Mouse (Mus musculus): ENCODE data around the gene Nphp4. TPM values are rescaled to one million over a fixed set of nuclear protein-coding genes. Genes with fewer than 3 reads are reported as not detected.

Gene Nphp4
- total RNA-seq, 1 experiment = 2.5 TPM

DNA sequence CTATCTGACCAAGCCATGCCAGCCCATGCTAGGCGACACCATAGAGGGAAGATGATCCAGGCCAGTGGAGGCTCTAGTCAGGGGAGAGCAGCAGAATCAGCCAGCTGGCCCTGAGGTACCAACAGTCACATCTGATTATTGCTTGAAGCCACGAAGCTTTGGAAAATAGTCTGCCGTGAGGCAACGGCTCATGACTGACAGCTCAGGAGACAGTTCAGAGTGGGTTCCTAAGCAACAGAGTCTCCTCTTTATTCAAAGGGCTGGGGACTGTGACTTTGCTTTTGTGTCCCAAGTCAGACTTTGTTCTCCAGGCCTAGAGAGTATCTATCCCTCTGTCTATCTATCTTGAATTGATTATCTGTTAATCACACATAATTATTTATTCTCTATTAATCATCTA lies 100.3 kb downstream of the Nphp4 start:
- Histone ChIP-seq H3K27ac (ENCODE audit: insufficient read depth, low read depth, low read length, poor library complexity, severe bottlenecking) (no peak overlapping the region), H3K9ac (ENCODE audit: insufficient read depth, low read depth, low read length, poor library complexity, severe bottlenecking) (no peak overlapping the region), H3K36me3 (ENCODE audit: control insufficient read depth, insufficient read depth, low read length, poor library complexity, severe bottlenecking) (no peaks in the 10 kb centered on the region), H3K9me3 (ENCODE audit: control insufficient read depth, insufficient read depth, low read depth, low read length) (no peaks in the 10 kb centered on the region), H3K4me3 (ENCODE audit: insufficient read depth in 1 of 2, low read depth in 1 of 2, low read length in 2 of 2, poor library complexity in 1 of 2, severe bottlenecking in 1 of 2) (no peak overlapping the region), H3K4me1 (ENCODE audit: control insufficient read depth in 2 of 2, insufficient read depth in 2 of 2, low read length in 2 of 2, poor library complexity in 1 of 2) (peaks cover 0 to under 1% of the 10 kb centered on the region in 2 experiments; a peak in 1 of 4 replicates)
- TF ChIP-seq ZNF384 (IDR thresholded peaks at IDR 0.05; ENCODE audit: low read depth, low read length) (no peak), HCFC1 (IDR thresholded peaks at IDR 0.05; ENCODE audit: borderline replicate concordance, insufficient read depth, low read length) (no peak), ZC3H11A (IDR thresholded peaks at IDR 0.05; ENCODE audit: borderline replicate concordance, low read depth, low read length) (no peak), CHD2 (IDR thresholded peaks at IDR 0.05; ENCODE audit: low read depth, low read length) (no peak), MAFK (IDR thresholded peaks at IDR 0.05; ENCODE audit: insufficient read depth, low read depth, low read length) (no peak)
- DNase-seq (ENCODE audit: low read depth, low spot score) = no peak
- in situ Hi-C loops (cut with MboI; ENCODE audit: low sequenced_read_pairs in 2 of 2, unreplicated experiment in 2 of 2) = no loop called here

DNA sequence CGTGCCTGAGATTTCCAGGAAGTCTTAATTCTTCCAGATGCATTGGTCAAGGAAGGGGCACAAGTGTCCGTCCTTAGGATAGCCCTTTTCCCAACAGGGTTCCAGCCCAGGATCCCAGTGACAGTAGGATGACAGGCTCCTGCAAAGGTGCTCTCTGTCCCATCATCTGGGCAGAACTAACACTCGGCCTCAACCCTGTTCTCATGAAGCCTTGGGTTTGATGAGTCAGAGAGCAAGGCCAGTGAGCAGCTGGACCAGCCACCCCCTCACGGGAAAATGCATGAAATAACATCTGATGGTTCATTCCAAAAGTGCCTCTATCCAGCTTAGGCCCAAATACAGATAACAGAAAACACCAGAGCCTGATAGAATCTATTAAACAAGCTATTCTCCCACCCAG lies 103.5 kb downstream of the Nphp4 start:
- DNase-seq (ENCODE audit: low read depth, low spot score) = no peak
- in situ Hi-C loops (cut with MboI; ENCODE audit: low sequenced_read_pairs in 2 of 2, unreplicated experiment in 2 of 2) = no loop called here

DNA sequence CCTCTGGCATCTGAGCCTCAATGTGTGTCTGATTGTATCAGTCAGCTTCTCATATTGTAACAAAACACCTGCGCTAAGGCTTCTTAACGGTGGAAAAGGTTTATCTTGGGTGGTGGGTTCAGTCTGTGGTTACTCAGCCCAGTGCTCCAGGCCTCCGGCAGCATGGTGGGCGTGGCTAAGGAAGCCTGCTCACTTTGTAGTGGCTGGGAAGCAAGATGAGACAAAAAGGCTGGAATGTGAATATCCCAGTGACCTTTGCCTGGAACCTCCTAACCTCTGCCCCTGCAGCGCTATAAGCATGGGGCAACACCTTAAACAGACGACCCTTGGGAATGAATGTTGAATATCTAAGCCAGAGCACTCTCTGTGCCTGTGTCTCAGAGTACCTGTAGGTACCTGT lies 105.7 kb downstream of the Nphp4 start:
- Histone ChIP-seq H3K27ac (ENCODE audit: insufficient read depth, low read depth, low read length, poor library complexity, severe bottlenecking) (no peak overlapping the region), H3K9ac (ENCODE audit: insufficient read depth, low read depth, low read length, poor library complexity, severe bottlenecking) (no peak overlapping the region), H3K9me3 (ENCODE audit: control insufficient read depth, insufficient read depth, low read depth, low read length) (no peaks in the 10 kb centered on the region), H3K4me3 (ENCODE audit: insufficient read depth in 1 of 2, low read depth in 1 of 2, low read length in 2 of 2, poor library complexity in 1 of 2, severe bottlenecking in 1 of 2) (no peak overlapping the region), H3K4me1 (ENCODE audit: control insufficient read depth in 2 of 2, insufficient read depth in 2 of 2, low read length in 2 of 2, poor library complexity in 1 of 2) (peaks cover 2 to 11% of the 10 kb centered on the region in 2 experiments; a peak in 3 of 4 replicates), H3K36me3 (ENCODE audit: control insufficient read depth, insufficient read depth, low read length, poor library complexity, severe bottlenecking) (no peaks in the 10 kb centered on the region)
- peak; percentile 63 for DNase-seq (ENCODE audit: low read depth, low spot score)
- in situ Hi-C loops (cut with MboI; ENCODE audit: low sequenced_read_pairs in 2 of 2, unreplicated experiment in 2 of 2) = no loop called here
- no peak for TF ChIP-seq MAFK (IDR thresholded peaks at IDR 0.05; ENCODE audit: insufficient read depth, low read depth, low read length)

More for the DNA sequence above, 103.5 kb downstream of the Nphp4 start:
- Histone ChIP-seq H3K9ac (ENCODE audit: insufficient read depth, low read depth, low read length, poor library complexity, severe bottlenecking) (no peak overlapping the region), H3K9me3 (ENCODE audit: control insufficient read depth, insufficient read depth, low read depth, low read length) (no peaks in the 10 kb centered on the region), H3K36me3 (ENCODE audit: control insufficient read depth, insufficient read depth, low read length, poor library complexity, severe bottlenecking) (no peaks in the 10 kb centered on the region), H3K4me3 (ENCODE audit: insufficient read depth in 1 of 2, low read depth in 1 of 2, low read length in 2 of 2, poor library complexity in 1 of 2, severe bottlenecking in 1 of 2) (no peak overlapping the region), H3K27ac (ENCODE audit: insufficient read depth, low read depth, low read length, poor library complexity, severe bottlenecking) (no peak overlapping the region), H3K4me1 (ENCODE audit: control insufficient read depth in 2 of 2, insufficient read depth in 2 of 2, low read length in 2 of 2, poor library complexity in 1 of 2) (peaks cover 2 to 11% of the 10 kb centered on the region in 2 experiments; a peak in 3 of 4 replicates)
- no peak for TF ChIP-seq ZNF384 (IDR thresholded peaks at IDR 0.05; ENCODE audit: low read depth, low read length)
- TF ChIP-seq MAFK (IDR thresholded peaks at IDR 0.05; ENCODE audit: insufficient read depth, low read depth, low read length) = no peak
- no peak for TF ChIP-seq ZC3H11A (IDR thresholded peaks at IDR 0.05; ENCODE audit: borderline replicate concordance, low read depth, low read length)
- no peak for TF ChIP-seq CHD2 (IDR thresholded peaks at IDR 0.05; ENCODE audit: low read depth, low read length)
- no peak for TF ChIP-seq HCFC1 (IDR thresholded peaks at IDR 0.05; ENCODE audit: borderline replicate concordance, insufficient read depth, low read length)

- Histone ChIP-seq H3K4me1 (ENCODE audit: control insufficient read depth in 2 of 2, insufficient read depth in 2 of 2, low read length in 2 of 2, poor library complexity in 1 of 2) (peaks cover 2 to 11% of the 10 kb centered on the region in 2 experiments; a peak in 3 of 4 replicates), H3K9me3 (ENCODE audit: control insufficient read depth, insufficient read depth, low read depth, low read length) (no peaks in the 10 kb centered on the region), H3K9ac (ENCODE audit: insufficient read depth, low read depth, low read length, poor library complexity, severe bottlenecking) (no peak overlapping the region), H3K27ac (ENCODE audit: insufficient read depth, low read depth, low read length, poor library complexity, severe bottlenecking) (no peak overlapping the region), H3K36me3 (ENCODE audit: control insufficient read depth, insufficient read depth, low read length, poor library complexity, severe bottlenecking) (no peaks in the 10 kb centered on the region), H3K4me3 (ENCODE audit: insufficient read depth in 1 of 2, low read depth in 1 of 2, low read length in 2 of 2, poor library complexity in 1 of 2, severe bottlenecking in 1 of 2) (no peak overlapping the region)
- TF ChIP-seq ZC3H11A (IDR thresholded peaks at IDR 0.05; ENCODE audit: borderline replicate concordance, low read depth, low read length) (no peak), ZNF384 (IDR thresholded peaks at IDR 0.05; ENCODE audit: low read depth, low read length) (no peak), HCFC1 (IDR thresholded peaks at IDR 0.05; ENCODE audit: borderline replicate concordance, insufficient read depth, low read length) (no peak), CHD2 (IDR thresholded peaks at IDR 0.05; ENCODE audit: low read depth, low read length) (no peak), MAFK (IDR thresholded peaks at IDR 0.05; ENCODE audit: insufficient read depth, low read depth, low read length) (no peak)
- DNase-seq (ENCODE audit: low read depth, low spot score) = peak; percentile 64
- in situ Hi-C loops (cut with MboI; ENCODE audit: low sequenced_read_pairs in 2 of 2, unreplicated experiment in 2 of 2) = no loop called here
These were observed 107.1 kb downstream of the Nphp4 start for GRCm38 (mm10) chr4:152583616-152584015.

DNA sequence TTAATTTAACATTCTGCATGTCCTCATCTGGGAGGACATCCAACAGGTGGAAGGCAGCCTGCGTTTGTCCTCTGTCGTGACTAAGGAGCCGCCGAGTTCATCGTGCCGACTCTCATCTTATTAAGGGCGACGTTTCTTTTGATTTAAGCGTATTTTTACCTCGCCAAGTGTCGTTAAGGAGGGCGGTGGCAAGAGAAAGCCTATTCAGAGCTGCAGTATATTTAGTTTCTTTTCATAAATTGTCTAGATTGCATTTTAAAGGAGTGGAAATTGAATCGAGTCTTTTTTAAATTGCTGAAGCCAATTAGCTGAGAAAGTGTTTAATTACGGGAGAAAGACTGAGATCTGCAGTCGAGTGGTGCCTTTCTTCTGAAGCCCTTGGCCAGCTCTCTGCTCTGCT lies 109.0 kb downstream of the Nphp4 start:
- H3K4me3 ChIP-seq (ENCODE audit: insufficient read depth in 1 of 2, low read depth in 1 of 2, low read length in 2 of 2, poor library complexity in 1 of 2, severe bottlenecking in 1 of 2) = no peak overlapping the region
- no peak overlapping the region for H3K9ac ChIP-seq (ENCODE audit: insufficient read depth, low read depth, low read length, poor library complexity, severe bottlenecking)
- TF ChIP-seq MAFK (IDR thresholded peaks at IDR 0.05; ENCODE audit: insufficient read depth, low read depth, low read length) (no peak), HCFC1 (IDR thresholded peaks at IDR 0.05; ENCODE audit: borderline replicate concordance, insufficient read depth, low read length) (no peak), ZC3H11A (IDR thresholded peaks at IDR 0.05; ENCODE audit: borderline replicate concordance, low read depth, low read length) (no peak), ZNF384 (IDR thresholded peaks at IDR 0.05; ENCODE audit: low read depth, low read length) (no peak), CHD2 (IDR thresholded peaks at IDR 0.05; ENCODE audit: low read depth, low read length) (no peak)
- no peaks in the 10 kb centered on the region for H3K9me3 ChIP-seq (ENCODE audit: control insufficient read depth, insufficient read depth, low read depth, low read length)
- H3K4me1 ChIP-seq (ENCODE audit: control insufficient read depth in 2 of 2, insufficient read depth in 2 of 2, low read length in 2 of 2, poor library complexity in 1 of 2) = peaks cover 2 to 11% of the 10 kb centered on the region in 2 experiments; a peak in 3 of 4 replicates
- no peak for DNase-seq (ENCODE audit: low read depth, low spot score)
- in situ Hi-C loops (cut with MboI; ENCODE audit: low sequenced_read_pairs in 2 of 2, unreplicated experiment in 2 of 2) = no loop called here
- no peaks in the 10 kb centered on the region for H3K36me3 ChIP-seq (ENCODE audit: control insufficient read depth, insufficient read depth, low read length, poor library complexity, severe bottlenecking)
- H3K27ac ChIP-seq (ENCODE audit: insufficient read depth, low read depth, low read length, poor library complexity, severe bottlenecking) = no peak overlapping the region
